Mouse (Mus musculus): Measurements from ENCODE around the gene Ins1.

Ins1 gene

GRCm38 (mm10) chr19:52263997-52264396 lies at the start of gene Ins1:
TSS of gene Ins1 (plus strand) at chr19:52264297.
- DNase-seq (ENCODE audit: low spot score in 2 of 2) = no peak
